Mouse (Mus musculus) adrenal gland, adult 2 months (tissue): ENCODE results near the gene Tpr. TPM values are rescaled to one million over a fixed set of nuclear protein-coding genes. Genes with fewer than 3 reads are reported as not detected.
A peak's percentile ranks its signal among the peaks of the same experiment; 100 is the strongest.

Experiments
- DNase-seq: peaks from one replicate; pipeline ENCODE4 v3.0.0; 2021
- polyA plus RNA-seq: library from polyadenylated mRNA; depleted of rRNA; stranded (reverse); fragments of >200 nt; gene quantifications from 2 replicates; pipeline ENCODE4 v1.2.3, GENCODE M21; 2012; rRNA removed
- total RNA-seq, 2 experiments: library from RNA; stranded (reverse); gene quantifications; 2 replicates each; pipeline ENCODE4 v1.2.3; 2021

Gene Tpr
- total and polyA plus RNA-seq, 3 experiments = 30.7 to 145 (median 94.9) TPM

DNA sequence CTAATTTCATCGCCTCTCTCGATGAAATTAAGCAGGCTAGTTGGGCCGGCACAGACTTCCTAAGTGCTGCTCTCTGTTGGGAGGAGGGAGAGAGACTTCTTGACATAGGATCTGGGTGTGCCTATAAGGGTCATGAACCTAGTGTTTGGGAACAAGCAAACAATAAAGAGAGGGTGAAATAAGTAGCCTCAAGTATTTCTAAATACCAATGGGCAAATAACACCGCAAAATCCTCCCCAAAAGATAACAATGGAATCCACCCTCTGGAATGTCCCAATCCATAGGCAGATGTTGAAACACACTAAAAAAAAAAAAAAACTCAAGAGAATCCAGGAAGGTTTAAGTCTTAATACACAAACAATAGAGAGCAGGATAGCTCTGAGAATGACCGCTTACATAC is 70.4 kb downstream of the Tpr start:
- DNase-seq = no peak

DNA sequence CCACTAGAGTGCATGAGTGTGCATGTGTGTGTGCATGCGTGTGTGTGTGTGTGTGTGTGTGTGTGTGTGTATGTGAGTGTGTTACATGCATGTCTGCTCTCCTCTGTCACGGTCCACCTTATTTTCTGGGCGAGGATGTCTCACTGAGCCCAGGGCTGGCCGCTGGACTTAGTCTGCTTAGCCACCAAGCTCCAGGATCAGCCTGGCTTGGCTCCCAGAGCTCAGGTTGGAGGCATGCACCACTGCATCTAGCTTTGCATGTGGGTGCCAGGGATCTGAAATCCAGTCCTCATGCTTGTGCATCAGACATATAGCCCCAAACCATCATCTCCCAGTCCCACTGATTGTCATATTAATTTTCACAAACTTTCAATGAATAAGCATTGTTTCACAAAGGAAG is 71.1 kb downstream of the Tpr start:
- no peak for DNase-seq

DNA sequence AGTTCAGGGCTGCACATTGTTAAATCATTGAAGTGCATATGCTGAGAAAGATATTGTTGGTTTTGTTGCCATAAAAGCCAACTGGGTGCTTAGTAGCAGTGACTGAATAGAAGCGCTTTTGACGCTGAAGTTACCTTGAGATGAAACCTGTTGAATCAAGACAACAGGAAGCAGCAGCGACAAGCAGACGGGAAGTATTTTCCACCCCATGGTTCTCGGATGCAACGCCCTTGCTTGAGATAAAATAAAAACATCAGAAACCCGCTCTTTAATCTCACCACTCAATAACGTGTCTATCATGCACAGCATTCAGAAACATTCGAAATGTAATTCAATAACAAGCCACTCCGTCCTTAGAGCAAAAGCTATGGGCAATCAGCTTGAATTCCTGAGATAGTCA is 72.7 kb downstream of the Tpr start:
- no peak for DNase-seq

DNA sequence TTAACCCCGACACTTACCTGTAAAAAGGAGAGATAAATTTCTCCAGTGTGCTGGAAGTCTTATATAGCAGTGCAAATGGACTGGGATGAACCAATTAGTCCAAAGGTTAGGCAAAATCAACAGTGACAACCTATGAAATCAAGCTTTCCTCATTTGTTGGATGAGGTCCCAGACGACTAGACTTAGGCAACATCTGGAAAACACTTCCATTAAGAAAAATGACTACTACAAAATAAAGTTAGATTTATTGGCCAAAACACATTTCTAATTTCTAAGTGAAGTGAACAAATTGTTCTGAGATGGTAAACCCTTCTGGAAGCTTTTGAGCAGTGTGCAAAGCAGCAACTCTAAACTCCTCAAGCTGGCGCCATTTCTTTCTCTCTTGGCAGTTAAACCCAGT is 73.5 kb downstream of the Tpr start, which contains the start of gene Prg4:
Gene Prg4 (minus strand): TSS at position 34 of the 400 bp plus-strand sequence.
- DNase-seq = peak; percentile 34

DNA sequence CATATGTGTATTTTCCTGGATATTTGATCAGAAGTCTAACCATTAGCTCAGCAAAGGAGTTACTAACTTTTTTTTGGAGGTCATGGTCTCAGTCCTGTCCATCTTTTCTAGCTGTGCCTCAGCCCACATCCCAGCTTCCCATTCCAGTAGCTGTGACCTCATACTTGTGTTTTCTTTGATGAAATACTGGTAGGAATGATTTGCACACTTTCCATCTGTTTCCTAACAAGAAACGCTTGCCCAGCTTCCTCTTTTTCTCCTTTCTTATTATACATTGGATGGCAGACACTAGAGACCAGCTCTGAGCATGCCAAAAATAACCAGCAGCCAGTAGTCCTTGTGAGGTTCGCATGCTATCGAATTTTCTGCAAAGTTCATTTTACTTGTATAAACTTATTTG is 77.4 kb downstream of the Tpr start:
- no peak for DNase-seq

DNA sequence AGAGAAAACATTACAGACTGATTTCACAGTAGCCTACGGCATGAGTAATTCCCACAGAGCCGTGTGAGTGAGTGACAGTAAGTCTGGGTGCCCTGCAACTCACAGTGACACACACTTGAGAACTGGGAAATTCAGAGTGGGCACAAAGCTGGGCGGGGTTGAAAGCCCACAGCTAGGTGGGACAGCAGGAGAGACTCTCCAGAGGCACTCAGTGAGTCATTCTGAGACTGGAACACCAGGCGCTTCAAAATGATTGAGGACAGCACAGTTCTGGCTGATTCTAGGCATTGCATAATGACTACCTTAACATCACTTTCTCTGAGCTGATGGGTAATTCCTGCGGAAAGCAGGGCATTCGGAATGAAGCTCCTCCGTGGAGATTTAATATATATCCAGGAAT is 79.9 kb downstream of the Tpr start:
- DNase-seq = peak; percentile 52

DNA sequence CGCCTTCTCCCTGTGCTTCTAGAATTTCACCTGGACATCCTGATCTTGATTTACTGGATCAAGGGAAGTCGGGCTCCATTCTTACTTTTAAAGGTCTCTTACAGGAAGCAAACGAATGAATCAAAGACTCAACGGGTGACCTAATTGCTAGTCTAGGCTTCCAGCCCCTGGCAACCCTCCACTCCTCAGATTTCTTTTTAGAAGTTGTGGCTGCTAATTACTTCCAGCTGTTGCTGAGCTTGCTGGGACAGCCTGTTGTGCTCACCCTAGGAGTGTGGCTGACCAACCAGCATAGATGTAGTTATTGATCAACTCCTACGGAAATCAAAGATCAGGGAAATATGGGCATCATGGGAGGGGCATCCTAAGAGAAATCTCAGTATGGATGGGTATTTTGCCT is 88.0 kb downstream of the Tpr start:
- DNase-seq = no peak

DNA sequence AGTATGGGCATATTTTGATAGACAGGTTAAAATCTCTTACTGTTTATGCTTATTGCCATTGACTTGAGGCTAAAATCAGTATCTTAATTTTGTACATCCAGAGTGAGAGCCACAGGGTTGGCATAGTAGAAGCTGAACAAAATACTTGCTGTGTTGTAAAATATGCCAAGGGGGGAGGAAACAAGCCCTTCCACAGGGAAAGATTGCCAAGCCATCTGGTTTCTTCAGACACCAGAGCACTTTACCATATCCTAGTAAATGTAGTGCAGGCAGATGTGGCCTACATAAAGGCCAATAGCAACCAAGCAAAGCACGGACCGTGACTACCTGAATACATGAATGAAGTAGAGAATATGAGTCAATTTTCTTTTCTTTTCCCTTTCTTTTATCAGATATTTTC is 96.5 kb downstream of the Tpr start:
- no peak for DNase-seq

DNA sequence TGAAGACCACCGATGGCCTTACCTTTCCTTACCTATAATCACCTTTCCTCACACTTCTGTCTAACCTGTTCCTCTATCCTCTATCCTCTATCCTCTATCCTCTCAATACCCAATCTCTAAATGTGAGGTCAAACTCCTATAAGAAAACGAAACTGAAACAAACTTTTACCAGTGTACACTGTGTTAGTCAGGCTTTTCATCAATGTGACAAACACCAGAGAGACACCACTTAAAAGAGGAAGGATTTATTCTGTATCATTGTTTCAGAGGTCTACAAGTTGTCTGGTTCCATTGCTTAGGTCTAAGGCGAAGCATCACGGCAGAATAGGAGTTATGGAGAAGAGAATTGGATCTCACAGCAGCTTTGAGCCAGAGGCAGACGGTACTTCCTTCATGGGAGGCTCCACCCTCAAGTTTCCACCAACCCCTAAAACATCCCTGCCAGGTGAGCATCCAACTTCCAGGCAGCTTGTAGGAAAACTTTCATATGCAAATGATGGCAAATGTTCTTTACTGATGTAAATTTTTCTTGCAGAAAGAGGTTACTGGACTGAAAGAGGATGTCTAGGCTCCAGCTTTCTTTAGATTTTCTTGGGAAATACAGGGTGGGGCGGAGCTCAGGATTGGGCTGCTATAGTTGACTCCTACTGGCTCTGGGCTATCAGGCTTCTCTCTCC is 104.1 kb downstream of the Tpr start:
- no peak for DNase-seq

DNA sequence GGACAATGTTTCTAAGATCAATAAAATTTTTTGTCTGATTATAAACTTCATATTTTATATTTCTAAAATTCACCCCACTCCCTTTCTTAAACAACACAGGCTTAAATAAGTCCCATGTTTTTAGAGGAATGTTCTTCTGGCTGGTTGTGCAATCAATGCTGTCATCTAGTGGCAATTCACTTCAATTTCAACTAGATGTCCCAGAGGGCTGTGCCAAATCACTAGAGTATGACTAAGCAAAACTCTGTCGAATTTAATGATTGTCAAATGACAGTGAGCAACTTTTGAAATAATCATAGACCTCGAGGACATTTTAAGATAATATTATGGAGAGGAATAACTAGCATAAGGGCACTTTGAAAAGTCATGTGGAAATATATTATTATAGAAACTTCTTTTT is 105.1 kb downstream of the Tpr start:
- peak; percentile 54 for DNase-seq

DNA sequence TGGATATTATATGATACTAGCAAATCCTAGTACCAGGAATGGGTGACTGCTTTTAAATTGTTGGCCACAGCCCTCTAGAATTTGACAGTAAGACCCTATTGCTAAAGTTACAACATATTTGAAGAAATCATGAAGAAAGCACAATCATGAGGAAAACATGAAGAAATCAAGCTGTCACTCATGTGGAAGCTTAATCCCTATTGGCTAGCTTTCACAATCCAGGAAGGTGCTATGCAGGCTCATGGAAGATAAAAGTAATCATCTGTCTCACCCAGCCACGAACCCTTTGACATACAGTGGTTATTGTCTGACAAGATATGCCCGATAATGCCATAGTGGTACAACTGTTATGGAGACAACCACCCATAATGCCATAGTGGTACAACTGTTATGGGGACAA is 105.5 kb downstream of the Tpr start:
- DNase-seq = no peak

Other genes with a start within 250 kb of the Tpr start
- gene Pdc, start 73.4 kb upstream of the Tpr start, total RNA-seq = not detected
- not detected in 2 replicates for gene Pdc, start 73.4 kb upstream of the Tpr start, polyA plus RNA-seq
- gene Odr4, start 242 bp downstream of the Tpr start, total RNA-seq = 10 to 100 TPM; 45.4 to 50.0 TPM
- 1.9 and 2.0 TPM in 2 replicates for gene Odr4, start 242 bp downstream of the Tpr start, polyA plus RNA-seq
- gene Prg4, start 73.3 kb downstream of the Tpr start, total RNA-seq = 10 to 100 TPM in 1 of 2 experiments, 1 to 10 TPM in 1; 5.5 to 10.4 TPM
- gene Prg4, start 73.3 kb downstream of the Tpr start, polyA plus RNA-seq = 0.11 and 0.62 TPM in 2 replicates